Mouse (Mus musculus) gastrocnemius, postnatal 25 days (tissue): ENCODE measurements around the gene Prkaa2. TPM values are rescaled to one million over a fixed set of nuclear protein-coding genes. Genes with fewer than 3 reads are reported as not detected.

ENCODE experiments used
- DNase-seq: peaks from one replicate; pipeline ENCODE4 v3.0.0; 2022
- long read RNA-seq, 2 experiments: library from polyadenylated mRNA; stranded (forward); transcript quantifications; one replicate each; pipeline ENCODE4 v2.0.0; 2021
- total RNA-seq, 2 experiments: library from RNA; stranded (reverse); gene quantifications; 1 replicate in 1 of 2; 2 replicates in 1 of 2; pipeline ENCODE4 v1.2.3; 2021

Gene Prkaa2
- 100 to 1,000 TPM; 105 to 119 TPM for total RNA-seq
- long read RNA-seq, experiment 1, full-length matches to known transcripts, result 4 of 16 reads
- long read RNA-seq, experiment 1, partial matches to known transcripts, result 1 of 16 reads
- long read RNA-seq, experiment 1, other reads (novel, unspliced or antisense), result 11 of 16 reads
- long read RNA-seq, experiment 2, full-length matches to known transcripts, result 23 of 44 reads
- long read RNA-seq, experiment 2, partial matches to known transcripts, result 1 of 44 reads
- long read RNA-seq, experiment 2, other reads (novel, unspliced or antisense), result 20 of 44 reads

DNA sequence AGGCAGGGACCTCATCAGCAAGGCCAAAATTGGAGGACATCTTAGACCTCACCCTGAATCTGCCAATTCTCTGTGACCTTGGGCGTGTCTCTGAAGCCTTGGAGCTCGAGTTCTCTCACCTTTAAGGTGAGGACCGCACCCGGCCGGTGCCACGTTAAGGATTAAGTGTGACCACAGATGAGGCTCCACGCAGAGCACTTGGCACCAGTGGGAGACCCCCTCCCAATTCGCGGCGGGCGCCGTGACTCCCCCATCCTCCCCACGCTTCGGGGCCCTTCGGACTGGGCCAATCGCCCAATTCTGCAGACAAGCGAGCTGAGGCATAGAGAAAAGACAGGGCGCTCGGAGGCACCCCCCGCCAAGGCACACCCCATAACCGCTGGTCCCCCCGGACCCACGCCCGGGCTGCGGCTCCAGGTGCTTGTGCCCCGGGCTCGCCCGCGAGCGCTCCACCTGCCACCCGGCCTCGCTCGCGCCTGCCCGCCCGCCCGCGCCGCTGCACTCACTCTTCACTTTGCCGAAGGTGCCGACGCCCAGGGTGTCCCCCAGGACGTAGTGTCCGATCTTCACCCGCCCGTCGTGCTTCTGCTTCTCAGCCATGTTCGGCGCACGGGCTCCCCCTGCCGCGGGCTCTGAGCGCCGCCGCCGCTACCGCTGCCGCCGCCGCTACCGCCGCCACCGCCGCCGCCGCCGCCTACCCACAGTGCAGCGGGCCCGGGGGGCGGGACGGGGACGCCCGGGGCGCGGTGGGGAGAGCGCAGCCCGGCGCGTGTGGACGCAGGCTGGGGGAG is at the start of gene Prkaa2:
Gene Prkaa2 (minus strand): TSS at position 692 of the 791 bp plus-strand sequence.
- DNase-seq, result peak; percentile 79

DNA sequence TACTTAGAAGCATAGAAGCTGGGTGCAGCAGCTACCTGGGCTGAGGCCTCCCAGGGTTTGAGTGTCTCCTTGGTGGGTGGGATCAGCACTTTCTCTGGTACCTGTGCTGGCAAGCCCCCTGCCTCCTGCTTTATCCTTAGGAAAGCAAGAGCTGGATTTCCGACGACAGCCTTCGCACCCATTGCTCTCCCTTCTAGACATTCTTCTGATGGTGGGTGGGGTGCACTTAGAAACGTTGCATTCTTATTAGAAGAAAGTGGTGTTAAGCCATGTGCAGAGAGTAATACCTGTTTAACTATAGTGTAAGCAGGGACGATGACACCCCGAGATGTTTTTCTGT is 49.8 kb upstream of the Prkaa2 start:
- DNase-seq, result no peak

DNA sequence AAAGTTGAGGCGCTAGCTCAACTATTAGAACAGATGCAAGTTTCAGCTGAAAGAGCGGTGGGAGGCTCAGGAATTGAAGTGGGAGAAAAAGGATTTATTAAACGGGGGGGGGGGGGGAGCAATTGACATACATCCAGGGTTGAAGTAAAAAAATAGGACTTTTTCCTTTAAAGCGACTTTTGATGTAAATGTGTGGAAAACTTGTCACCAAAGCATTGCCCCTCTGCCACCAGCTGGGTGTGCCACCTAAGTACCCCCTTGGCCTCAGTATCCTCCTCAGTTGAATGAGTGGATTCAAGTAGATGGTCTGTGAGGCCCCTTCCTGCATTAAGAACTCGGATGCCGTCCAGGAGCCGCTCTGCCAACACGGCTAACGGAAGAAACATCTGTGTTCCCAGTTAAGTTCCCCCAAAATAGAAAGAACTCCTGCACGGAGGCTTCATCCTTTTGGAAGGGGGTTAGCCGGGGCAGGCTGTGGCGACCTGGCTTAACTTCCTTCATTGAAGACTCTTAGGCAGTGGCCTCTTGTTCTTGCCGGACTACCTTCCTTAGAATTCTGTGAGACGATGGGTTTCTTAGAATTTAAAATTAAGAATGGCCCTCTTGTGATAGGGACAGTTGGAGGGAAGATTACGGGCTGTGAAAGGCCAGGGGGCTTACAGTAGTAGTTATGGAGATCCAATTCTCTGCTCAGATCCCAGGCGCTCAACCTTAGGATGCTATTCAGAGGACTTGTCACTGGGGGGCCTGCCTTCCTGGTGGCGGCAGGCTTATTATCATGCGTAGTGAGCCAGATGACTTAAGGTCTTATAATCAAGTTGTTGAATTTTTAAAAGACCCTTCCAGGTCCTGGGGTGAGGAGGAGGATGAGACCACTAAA is 49.2 kb upstream of the Prkaa2 start:
- peak; percentile 45 for DNase-seq

DNA sequence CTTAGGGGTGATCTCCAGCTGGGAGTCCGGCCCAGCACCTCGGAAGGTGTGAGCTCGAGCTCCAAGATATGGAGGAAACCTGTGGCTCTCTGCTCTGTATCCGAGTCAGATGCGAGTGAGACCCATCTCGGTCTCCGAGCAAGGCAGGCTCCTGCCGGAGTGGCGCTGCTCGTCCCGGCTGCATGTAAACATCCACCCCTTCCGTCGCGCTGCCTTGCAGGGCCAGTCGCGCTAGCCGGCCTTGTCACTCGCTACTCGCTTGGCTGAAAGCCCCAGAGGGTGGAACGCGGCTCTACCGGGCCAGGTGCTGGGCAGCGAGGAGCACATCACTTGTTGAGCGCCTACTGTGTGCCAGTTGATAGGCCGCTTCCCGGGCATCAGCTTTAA is 48.5 kb upstream of the Prkaa2 start:
- peak; percentile 77 for DNase-seq

DNA sequence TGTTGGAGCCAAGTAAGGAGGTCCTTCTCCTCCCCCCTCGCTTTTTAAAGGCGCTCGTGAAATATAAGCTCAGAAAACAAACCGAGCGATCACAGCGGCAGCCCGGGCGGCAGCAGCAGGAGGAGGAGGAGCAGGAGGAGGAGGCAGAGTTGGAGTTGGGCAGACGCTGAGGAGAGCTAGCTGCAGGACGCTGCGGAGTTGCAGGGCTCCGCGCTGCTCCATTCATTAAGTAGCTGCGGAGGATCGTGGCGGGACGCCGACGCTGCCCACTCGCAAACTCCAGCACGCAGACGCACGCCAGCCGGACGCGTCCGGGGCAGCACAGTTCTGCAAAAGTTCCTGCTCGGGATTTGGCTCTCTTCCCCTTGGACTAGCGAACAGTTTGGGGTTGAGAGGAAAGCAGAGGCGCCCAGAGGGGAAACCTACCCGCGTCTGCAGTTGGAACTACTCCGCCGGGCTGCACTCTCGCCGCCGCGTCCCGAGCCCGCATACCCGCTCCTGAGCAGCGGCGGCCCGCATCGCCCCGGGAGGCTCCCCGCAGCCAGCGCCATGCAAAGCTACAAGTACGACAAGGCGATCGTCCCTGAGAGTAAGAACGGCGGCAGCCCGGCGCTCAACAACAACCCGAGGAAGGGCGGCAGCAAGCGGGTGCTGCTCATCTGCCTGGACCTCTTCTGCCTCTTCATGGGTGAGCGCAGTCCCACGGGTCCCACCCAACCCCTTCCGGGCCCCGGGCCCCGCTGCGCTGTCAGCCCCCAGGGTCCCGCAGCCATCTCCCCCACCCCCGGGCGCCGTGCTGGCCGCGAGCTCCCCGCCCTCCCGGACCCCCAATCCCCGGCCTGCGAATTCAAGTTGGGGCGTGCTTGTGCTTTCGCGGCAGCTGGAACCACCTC is 47.8 kb upstream of the Prkaa2 start, which contains the start of gene Plpp3:
Gene Plpp3 (plus strand): TSS at position 72 of the 893 bp plus-strand sequence.
- peak; percentile 89 for DNase-seq

DNA sequence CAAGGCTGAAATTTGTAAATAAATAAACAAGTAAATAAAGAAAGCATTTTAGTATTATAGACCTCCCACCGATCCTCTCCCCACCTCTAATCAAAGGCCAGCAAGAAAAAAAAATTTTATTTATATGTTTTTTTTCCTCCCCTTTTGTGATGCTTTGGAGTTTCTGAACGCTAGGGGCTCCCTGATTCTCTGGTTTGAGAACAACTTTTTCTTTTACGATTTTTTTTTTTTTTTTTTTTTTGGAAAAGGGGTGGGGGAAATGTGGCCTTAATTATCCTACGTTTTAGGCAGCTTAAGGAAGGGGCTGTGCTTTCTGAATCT is 47.2 kb upstream of the Prkaa2 start:
- DNase-seq, result no peak

DNA sequence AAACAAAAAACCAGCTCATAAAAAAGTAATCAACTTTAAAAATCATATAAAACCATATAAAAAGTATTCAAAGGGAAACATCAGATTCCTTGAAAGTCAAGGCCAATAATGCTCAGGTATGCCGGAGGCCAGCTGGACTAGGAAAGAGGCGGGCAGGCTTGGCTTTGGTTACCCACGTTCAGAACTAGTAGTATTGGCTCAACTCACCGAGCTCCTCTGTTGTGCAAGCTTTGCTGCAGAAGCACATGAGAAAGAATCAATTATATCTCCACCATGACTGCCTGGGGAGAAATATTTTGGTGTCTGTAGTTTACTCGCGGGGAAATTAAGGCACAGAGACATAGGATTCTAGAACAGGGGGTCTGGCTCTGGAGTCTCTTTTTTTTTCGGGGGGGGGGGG is 46.6 kb upstream of the Prkaa2 start:
- DNase-seq, result no peak

DNA sequence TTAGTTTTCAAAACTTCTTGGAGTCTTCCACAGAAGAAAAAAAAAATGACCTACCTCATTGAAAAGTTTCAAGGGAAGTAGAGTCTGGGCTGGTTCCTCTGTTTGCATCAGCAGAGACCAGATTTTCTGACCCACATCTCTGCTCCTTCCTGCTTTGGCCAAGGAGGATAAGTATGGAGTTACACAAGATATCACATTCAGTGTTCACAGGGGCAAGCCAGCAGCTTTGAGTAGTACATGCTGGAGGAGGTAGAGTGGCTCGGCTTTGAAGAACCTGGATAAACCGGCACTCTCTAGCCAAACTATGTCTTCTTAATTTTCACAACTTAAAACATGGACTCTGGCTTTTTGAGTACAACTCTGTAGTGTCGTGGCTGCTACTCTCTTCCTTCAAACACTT is 43.5 kb upstream of the Prkaa2 start:
- no peak for DNase-seq

DNA sequence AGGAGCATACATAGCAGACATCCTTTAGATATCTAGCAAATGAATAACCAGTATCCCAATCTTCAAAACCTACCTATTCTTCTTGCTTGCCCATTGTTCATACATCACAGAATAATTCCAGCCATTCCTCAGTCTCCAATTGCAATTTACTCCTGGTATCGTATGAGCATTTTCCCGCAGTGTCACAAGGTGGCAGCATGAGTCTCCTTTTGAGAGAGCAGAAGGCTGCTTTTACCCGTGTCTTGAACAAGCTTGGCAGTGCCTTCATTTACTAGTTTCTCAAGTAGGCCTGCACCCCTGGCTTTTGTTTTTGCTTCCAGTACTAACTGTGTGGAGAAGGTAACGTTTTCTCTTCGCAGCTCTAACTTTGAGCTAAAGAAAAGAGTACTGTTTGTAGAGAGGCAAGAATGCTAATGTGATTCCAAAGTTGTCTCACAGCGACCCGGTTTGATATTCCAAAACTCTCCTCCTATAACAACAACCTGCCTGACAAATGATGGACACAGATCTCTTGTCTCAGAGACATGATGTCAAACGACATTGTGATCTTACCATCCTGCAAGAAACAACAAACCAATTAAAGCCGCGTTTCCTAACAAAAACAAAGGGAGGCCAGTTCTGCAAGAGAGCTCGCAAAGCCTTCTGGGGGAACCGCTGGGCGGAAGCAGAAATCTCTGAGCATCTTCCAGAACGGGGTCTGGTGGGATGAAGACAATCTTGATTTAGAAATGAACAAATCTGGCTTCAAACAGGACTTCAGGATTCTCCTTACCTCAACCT is 42.4 kb upstream of the Prkaa2 start:
- peak; percentile 54 for DNase-seq

DNA sequence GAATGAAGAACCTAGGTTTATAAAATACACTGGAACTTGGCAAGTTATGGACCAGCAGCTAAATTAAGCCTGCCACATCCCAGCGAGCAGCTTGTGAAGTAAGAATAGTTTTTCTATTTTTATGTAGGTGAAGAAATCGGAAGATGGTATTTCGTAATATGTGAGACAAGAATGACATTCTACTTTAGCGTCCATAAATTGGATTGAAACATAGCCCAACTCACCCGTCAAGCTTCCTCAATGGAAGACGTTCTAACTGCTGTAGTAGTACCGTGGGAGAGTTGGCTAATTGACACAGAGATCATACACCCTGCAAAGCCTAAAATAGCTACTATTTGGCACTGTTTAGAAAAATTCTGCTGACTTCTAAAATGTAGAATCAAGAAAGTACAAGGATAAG is 39.8 kb upstream of the Prkaa2 start:
- no peak for DNase-seq

DNA sequence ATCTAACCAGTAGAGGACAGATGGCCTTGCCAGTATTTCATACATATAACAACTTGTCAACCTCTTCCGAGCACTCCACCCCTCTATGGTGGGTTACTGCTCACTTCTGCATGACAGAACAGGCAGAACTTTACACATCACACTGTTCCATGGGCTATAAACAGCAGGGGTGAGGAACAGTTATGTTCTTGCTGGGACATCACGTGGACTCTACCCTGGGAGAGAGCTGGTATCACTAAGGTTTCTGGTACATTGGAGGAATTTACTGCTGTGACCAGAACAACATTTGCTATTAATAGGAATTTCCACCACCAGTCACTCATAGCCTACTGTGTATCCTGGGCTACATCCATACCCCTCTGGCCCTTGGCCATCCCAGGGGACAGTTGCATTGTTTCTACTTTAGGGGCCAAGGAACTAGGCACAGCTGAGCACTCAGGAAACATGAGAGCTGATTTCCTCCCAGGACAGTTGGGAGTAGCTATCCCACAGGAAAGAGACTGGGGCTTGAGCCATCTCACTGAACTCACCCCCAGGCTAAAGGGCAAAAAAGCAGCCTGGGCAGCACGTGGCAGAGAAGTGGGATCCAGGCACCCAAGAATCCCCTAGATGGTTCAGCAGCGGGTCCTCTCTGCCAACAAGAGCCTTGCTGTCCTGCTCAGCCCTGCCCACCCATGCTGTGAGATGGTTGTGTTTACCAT is 23.8 kb upstream of the Prkaa2 start:
- no peak for DNase-seq

DNA sequence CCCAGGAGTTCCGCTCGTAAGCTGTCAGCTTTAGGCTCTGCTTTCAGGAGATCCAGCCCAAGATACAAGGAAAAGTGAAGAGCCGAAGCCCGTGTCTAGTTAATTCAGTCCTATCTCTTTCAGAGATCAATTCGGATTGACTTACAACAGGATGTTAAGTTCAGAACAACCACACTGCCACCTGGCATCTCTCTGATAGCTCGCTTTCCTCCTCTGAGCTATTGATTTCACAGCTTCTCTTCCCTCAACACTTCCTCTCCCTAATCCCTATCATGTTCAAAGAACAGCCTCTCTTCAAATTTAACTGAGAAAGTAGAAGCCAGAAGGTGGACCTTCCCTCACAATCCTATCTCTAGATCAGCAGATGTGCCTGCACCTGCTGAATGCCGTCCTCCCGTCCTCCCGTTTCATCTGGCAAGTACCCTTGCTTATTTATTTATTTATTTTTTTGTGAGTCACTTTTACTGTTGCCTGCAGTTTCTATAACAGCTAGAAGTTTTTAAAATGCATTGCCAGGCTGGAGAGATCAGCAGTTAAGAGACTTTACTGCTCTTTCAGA is 22.1 kb upstream of the Prkaa2 start:
- DNase-seq, result no peak

DNA sequence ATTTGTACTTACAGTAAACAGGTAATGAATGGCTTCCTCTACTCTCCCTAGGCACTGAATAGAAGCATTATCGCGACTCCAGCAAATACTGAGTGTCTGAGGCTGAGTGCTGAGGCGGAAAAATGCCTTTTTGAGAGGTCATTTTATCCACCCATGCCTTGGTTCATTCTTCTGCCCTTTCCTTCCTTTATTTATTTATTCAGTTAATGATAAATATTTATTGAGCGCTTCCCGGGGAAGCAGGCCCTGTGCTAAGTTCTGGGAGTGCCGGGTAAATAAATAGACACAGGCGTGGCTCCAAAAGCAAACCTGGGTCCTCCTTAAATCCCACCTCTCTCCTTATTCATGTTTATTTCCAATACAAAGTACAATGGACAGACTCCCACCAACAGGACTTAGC is 19.5 kb upstream of the Prkaa2 start:
- DNase-seq, result no peak

DNA sequence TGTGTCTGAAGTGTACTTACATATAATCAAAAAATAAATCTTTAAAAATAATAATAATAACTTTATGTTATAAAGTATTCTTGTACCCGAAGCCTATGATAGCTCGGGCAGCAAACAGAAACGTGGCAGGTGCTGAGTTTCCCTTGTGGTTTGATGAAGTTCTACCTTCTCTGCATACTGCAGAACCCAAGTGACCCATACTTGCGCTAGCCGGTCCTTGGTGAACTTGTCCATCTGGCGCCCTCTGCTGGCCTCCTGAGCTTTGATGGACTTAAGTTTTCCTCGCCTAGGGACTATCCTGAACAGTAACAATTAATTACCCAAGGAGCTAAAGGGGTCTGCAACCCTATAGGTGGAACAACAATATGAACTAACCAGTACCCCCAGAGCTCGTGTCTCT is 12.7 kb upstream of the Prkaa2 start:
- no peak for DNase-seq

DNA sequence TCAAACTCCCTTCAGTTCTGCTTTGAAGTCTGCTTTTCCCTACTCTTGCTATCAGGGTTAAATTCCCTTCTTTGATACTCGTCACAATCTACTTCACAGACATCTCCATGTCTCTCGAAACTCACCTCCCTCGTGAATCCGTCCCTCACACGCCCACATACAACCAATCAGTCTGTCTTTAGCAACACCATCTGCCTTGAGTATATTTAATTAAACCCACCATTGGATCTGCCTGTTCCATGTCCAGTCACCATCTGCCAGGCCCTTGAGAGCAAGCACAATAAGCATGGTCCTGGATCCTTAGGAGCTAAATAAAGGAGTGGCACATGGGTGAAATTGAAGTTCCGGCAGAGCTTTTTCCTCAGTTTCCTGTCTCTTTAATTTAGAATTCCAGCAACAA is 11.4 kb upstream of the Prkaa2 start:
- DNase-seq, result no peak

DNA sequence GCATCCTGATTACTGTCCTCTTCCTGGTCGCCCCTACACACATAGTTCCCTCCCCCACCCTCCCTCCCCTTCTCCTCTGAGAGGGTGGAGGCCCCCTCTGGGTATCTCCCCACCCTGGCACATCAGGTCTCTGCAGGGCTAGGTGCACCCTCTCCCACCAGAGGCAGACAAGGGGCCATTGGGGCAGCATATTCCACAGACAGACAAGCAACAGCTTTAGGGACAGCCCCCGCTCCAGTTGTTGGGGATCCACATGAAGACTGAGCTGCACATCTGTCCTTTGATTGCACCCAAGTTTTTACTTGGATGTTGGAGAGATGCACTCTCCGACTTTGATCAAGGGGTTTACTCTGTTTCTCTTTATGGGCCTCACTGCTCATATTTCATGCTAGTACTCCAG is 3.8 kb upstream of the Prkaa2 start:
- no peak for DNase-seq

DNA sequence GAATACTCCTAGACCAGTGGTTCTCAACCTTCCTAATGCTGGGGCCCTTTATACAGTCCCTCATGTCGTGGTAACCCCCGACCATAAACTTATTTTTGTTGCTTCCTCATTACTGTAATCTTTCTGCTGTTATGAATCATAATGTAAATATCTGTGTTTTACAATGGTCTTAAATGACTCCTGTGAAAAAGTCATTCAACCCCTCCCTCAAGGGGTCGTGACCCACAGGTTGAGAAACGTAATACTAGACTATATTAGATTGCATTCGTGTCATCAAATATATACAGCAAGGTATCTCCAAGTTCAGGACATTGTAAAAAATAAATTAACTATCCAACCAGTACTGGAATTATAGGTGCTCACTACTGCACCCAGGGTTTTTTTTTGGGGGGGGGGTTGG is 3.4 kb upstream of the Prkaa2 start:
- DNase-seq, result no peak

DNA sequence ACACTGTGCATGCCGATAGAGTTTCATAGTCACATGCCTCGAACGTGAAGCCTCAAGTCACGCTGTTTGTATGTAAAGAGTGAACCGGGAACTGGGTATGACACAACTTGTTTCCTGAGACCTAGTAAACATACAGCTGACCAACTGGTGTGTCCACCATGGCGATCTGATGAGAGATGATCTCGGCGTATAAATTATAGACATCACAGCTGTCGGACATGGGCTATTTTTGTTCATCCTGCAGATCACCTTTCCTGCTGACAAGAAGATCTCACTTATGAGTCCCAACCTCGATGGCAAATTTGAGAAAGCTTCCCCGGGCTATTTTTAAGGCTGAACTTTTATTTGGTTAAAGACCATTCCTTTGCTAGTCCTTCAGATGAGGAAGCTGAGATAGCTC is 2.1 kb upstream of the Prkaa2 start:
- DNase-seq, result peak; percentile 50

DNA sequence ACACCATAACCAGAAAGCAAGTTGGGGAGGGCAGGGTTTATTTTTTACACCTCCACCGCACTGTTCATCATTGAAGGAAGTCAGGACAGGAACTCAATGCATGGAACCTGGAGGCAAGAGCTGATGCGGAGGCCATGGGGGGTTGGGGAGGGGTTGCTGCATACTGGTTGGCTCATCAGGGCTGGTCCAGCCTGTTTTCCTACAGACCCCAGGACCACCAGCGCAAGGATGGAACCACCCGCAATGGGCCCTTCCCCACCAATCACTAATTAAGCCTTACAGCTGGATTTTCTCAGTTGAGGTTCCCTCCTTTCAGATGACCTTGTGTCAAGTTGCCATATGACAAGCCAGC is 970 bp upstream of the Prkaa2 start:
- no peak for DNase-seq

DNA sequence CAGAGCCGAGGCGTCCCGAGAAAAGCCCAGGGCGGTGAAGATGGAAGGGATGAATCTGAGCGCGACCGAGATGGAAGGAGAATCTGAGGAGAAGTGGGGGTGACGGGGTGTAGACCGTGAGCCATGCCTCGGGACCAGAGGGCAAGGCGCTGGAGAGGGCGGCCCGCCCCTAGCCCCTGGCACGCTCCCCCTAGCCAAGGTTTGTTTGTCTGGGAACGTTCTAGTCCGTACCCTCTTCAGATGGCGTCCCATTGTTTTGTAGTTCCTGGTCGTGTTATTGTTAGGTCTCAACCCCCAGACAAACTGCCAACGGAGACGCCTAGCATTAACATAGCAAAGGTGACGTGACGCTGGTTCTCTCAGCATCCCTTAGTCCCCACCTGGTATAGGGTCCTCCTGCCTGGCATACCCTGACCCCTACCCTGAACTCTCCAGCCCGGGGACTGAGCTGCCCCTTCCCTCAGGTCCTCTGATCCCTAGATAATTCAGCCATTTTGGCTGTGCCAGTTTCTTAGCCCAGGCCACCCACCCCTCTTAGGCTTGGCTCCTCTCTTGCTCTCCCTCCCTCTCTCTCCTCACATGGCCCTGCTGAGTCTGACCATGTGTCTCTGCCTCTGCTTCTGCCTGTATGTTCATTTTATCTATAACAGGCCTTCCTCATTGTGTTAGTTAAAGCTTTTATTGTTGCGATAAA is 447 bp upstream of the Prkaa2 start:
- DNase-seq, result peak; percentile 20
